Mouse (Mus musculus): ENCODE results near the gene Ttc38. TPM values are rescaled to one million over a fixed set of nuclear protein-coding genes. Genes with fewer than 3 reads are reported as not detected.
"Not testable (repeated sequence)": the region's sequence is repeated elsewhere in the genome, so short reads cannot be mapped to it uniquely, and the experiment has no call there.

The Ttc38 gene
- total RNA-seq, 2 experiments from 2014 or later, result 4.7 to 7.1 TPM

DNA sequence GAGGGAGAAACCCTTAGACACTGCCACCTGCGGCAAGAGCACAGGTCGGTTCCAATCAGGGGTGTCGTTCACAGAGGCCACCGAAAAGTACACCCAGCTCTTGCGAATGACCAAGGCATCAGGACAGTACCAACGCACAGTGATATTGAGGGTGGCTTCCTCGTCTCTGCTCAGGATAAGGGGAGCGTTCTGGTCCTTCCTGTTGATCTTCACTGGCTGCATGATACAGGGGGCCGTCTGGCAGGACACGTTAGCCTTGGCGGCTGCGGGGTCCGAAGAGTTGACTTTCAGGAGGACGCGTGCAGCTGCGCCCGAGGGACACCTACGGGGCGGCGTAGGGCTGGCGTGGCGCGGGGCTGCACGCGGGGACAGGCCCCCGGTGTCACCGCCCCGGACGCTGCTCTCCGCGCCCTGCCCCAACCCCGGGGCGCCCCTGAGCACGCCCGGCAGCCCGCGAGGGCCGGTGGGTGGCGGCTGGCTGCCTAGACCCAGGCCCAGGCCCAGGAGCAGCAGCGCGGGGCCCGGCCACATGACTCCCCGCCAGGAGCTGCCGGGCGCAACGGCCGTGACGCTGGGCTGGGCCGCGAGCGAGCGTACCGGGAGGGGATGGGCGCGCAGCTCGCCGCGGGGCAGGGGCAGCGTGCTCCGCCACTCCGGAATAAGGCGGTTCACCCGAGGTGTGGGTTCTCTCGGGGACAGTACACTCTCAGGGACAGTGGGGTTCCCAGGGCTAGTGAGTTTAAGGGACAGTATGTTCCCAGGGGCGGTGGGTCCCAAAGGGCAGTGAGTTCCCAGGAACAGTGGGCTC is 10.7 kb upstream of the Ttc38 start, which contains the start of gene Pkdrej:
Pkdrej (minus strand) TSS at position 532 of the 808 bp plus-strand sequence.
- peak in 1 of 2 experiments; percentile 37 for DNase-seq (ENCODE audit: low spot score in 2 of 2)

DNA sequence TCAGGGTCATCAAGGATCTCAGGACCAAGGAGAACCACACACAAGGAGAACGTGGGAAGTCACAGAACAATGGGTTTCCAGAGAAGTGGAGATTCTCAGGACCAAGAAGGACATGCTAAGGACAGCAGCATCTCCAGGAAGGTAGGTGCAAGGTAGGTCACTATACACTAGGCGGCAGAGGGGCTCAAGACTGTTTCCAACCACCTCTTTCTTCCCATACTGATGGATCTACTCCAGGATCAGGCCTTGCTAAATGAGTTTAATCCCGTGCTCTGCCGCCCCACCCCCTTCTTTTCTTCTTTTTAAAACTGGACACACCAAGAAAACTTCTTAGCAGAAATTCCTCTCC is 10.1 kb upstream of the Ttc38 start:
- DNase-seq (ENCODE audit: low spot score in 2 of 2), result no peak

GRCm38 (mm10) chr15:85826676-85827075 is 5.4 kb upstream of the Ttc38 start:
- no peak for DNase-seq (ENCODE audit: low spot score in 2 of 2)

DNA sequence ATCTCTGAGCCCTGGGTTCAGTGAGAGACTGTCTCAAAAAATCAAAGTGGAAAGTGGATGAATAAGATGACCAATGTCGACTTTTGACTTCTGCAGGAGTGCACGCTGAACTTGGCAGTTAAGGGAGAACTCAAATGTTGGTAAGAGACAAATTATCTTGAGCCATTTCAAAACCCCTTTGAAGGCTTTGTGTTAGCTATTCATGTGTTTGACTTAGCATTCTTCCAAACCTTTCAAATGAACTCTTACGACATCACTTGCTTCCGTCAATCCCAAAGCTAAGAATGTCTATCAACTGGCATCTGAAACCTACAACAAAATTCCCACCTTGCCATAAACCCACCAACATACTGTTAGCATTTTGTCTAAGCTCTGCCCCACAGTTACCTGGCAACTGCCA is 4.0 kb upstream of the Ttc38 start:
- DNase-seq (ENCODE audit: low spot score in 2 of 2), result no peak

- DNase-seq (ENCODE audit: low spot score in 2 of 2), result no peak
Observed at GRCm38 (mm10) chr15:85829470-85829869, 2.6 kb upstream of the Ttc38 start.

- no peak for DNase-seq (ENCODE audit: low spot score in 2 of 2)
Observed at GRCm38 (mm10) chr15:85832599-85832998, 493 bp downstream of the Ttc38 start.

DNA sequence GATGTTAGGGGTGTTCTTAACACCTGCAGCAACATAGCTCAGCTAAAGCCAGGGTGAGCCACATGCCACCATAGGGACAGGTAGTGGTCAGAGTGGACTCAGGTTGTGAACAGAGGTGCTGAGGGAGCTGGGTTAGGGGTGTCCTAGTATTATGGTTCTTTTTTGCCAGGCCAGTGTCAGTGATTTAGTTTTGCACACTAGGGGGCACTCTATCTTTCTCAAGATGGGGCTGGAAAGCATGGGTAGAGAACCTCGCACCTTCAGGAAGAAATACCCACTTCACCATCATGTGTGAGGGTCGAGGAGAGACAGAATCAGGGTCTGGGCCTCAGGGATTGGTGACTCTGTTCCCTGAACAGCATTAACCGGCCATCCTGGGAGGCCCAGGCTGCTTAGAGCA is 3.2 kb downstream of the Ttc38 start:
- DNase-seq (ENCODE audit: low spot score in 2 of 2), result no peak

DNA sequence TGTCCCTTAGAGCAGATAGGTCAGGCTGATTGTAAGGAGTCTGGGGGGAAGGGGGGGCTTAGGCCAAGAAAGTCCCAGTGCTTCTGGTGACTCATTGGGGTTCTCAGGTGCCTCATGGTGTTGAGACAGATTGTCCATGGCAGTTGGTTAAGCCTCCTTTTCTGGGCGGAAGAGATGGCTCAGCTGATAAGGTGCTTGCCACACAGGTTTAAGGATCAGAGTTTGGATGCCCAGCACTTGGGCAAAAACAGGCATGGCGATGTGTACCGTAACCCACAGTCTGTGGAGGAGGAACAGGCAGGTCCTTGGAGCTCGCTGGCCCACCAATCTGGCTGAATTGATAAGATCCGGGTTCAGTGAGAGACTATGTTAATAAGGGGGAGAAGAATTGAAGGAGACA is 4.8 kb downstream of the Ttc38 start:
- DNase-seq (ENCODE audit: low spot score in 2 of 2), result no peak

DNA sequence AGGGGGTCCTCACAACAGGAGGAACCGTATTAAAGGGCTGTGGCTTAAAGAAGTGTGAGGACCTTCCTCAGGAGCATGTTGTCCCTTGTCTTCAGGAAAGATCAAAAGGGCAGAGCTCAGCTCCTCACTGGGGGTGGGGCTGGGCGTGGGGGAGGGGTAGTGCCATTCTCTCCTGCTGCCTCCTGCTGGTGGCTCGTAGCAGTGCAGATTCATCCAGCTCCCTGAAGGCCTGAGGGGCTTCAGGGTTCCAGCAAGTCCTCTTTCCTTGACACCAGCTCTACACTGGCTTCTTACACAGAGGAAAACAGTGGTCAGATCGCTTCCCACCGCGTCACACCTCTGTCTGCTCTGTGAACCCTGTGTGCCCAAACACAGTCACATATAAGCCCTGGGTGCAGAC is 8.9 kb downstream of the Ttc38 start:
- no peak for DNase-seq (ENCODE audit: low spot score in 2 of 2)

DNA sequence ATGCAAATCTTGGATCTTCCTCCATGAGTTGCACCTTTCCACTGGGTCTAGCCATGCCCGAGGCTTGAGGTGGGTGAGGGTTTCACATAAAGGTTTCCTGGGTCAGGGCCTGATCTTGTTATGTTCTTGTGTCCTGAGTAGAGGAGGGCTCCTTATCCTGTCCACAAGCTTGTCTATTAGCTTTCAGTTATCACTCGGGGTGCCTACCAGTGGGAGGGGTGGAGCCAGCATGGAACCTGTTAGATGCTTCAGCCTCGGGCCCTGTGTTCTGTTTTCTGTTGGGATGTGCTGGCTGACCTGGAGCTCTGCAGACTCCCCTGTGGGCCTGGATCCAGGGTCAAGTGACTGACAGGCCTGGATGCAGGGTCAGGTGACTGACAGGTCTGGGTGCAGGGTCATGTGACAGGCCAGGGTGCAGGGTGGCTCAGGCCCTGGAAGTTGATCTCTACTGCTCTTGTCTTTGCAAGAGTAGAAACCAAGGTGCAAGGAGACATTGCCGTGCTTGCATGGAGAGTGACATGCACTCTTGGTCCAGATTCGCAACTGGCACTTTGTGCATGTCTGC is 9.8 kb downstream of the Ttc38 start:
- no peak for DNase-seq (ENCODE audit: low spot score in 2 of 2)

DNA sequence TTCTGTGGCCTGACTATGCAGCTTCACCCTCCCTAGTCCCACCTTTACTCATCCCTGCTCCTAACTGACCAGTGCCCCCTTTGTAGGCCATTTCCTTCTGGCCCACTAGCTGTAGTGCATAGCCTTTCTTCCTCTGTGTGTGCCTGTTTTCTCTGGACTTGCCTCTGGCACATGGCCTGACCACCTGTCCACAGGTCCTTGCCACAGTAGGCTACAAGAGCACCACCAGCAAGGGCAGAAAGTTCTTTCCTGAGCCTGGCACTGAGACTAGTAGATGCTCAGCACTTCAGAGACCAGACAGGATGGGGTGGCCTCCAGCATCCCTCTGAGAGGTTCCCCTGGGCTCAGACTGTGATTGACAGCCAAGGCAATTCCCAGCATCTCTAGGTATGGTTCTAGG is 13.0 kb downstream of the Ttc38 start:
- DNase-seq (ENCODE audit: low spot score in 2 of 2), result no peak

GRCm38 (mm10) chr15:85851656-85852392 is 19.7 kb downstream of the Ttc38 start:
- DNase-seq (ENCODE audit: low spot score in 2 of 2), result no peak

GRCm38 (mm10) chr15:85858980-85859489 is 26.9 kb downstream of the Ttc38 start:
- peak in 1 of 2 experiments; percentile 43 for DNase-seq (ENCODE audit: low spot score in 2 of 2)

DNA sequence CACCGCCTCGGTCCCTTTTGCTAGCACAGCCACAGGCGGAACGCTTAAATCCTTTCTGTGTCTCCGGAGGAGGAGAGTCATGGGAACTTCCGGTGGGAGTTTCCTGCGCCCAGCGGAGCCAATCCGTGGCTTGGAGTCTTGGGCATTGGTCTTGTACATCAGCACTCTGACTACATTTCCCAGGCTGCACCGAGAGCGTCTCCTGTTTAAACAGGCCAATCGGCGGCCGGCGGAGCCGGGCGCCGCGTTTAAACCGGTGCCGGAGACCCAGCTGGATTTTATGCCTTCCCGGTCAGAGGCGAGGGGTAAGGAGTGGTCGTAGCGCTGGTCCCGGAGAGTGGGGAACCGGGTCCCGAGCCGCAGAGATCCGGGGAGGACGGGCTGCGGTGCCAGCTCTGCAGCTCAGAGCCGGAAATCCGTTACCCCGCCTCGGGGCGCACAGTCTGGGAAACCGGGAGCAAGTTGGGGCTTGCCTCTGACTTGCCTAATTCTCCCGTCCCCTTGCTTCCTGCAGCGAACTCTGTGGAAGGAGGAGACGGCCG is 27.5 kb downstream of the Ttc38 start, which contains the start of gene Gtse1:
Gtse1 (plus strand) TSS at position 256 of the 542 bp plus-strand sequence.
- peak; percentile 94 to 97 for DNase-seq (ENCODE audit: low spot score in 2 of 2)

- not testable (repeated sequence) for DNase-seq (ENCODE audit: low spot score in 2 of 2)
Observed at GRCm38 (mm10) chr15:85865913-85866312, 33.8 kb downstream of the Ttc38 start.

GRCm38 (mm10) chr15:85867696-85868095 is 35.6 kb downstream of the Ttc38 start:
- DNase-seq (ENCODE audit: low spot score in 2 of 2), result peak; percentile 63 to 85

- DNase-seq (ENCODE audit: low spot score in 2 of 2), result no peak
Observed at GRCm38 (mm10) chr15:85877336-85877735, 45.2 kb downstream of the Ttc38 start.

- DNase-seq (ENCODE audit: low spot score in 2 of 2), result peak; percentile 90 to 95
Observed at GRCm38 (mm10) chr15:85878848-85879497, 46.9 kb downstream of the Ttc38 start, which contains the start of gene Trmu. Gene Trmu (plus strand): TSS chr15:85879312.

DNA sequence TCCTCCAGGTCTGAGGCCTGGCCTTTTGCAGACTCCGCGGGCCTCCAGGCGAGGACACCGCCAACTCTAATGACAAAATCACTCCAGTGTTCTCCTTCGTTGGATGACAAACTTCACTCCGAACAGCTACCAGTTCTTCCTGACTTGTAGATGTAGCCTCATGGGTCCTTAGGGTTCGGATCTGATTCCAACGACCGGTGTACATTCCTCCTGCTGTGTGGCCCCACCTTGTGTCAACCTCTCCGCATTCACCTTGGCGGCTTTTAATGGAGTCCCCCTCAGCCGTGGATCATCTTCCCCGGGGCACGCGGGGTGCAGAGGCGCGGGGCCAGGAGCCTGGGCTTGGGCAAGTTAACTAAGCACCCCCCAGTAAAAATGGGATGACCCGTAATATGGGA is 47.4 kb downstream of the Ttc38 start:
- DNase-seq (ENCODE audit: low spot score in 2 of 2), result no peak

- no peak for DNase-seq (ENCODE audit: low spot score in 2 of 2)
Observed at GRCm38 (mm10) chr15:85885606-85886005, 53.5 kb downstream of the Ttc38 start.

DNA sequence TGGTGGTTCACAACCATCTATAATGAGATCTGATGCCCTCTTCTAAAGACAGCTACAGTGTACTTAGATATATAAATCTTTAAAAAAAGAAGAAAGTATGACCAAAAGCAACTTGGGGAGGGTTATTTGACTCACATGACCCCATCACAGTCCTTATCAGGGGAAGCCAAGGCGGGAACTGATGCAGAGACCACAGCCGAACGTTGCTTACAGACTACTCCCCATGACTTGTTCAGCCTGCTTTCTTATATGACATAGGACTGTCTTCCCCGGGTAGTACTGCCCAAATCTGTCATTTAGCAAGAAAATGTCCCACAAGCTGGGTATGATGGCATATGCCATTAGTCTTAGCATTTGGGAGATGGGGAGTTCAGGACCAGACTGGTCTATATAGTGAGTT is 57.1 kb downstream of the Ttc38 start:
- DNase-seq (ENCODE audit: low spot score in 2 of 2), result no peak

All from layer of hippocampus, postnatal 14 days (tissue).